Mouse (Mus musculus) MEL (cell line): ENCODE measurements around the gene Gdf11. TPM values are rescaled to one million over a fixed set of nuclear protein-coding genes. Genes with fewer than 3 reads are reported as not detected.

Source experiments
- DNase-seq: peaks from one replicate; pipeline ENCODE4 v3.0.0; 2011; ENCODE audit warnings: low read depth, low spot score
- H3K27ac ChIP-seq: 2 replicates; pipeline ENCODE4 v1.5.1; 2012; ENCODE audit warnings: low read depth, mild to moderate bottlenecking, control low read depth, low read length, moderate library complexity; ENCODE audit not compliant: control insufficient read depth
- H3K27me3 ChIP-seq, 2 experiments: fragments of 150-350 bp in 1 of 2; sonication (generic) in 1 of 2; 2 replicates each; pipeline ENCODE4 v1.6.1; 2012; ENCODE audit warnings: low read length in 2 of 2, mild to moderate bottlenecking in 2 of 2, improper control_type of control experiment in 1 of 2, moderate library complexity in 1 of 2; ENCODE audit not compliant: insufficient read depth in 2 of 2, control insufficient read depth in 1 of 2
- H3K36me3 ChIP-seq, 2 experiments: 2 replicates each; pipeline ENCODE4 v1.6.1; 2012 to 2014; ENCODE audit warnings: low read length in 2 of 2, improper control_type of control experiment in 1 of 2, inconsistent platforms in 1 of 2, mild to moderate bottlenecking in 1 of 2; ENCODE audit not compliant: insufficient read depth in 2 of 2, control insufficient read depth in 1 of 2
- H3K4me1 ChIP-seq, 2 experiments: fragments of 150-350 bp in 1 of 2; sonication (generic) in 1 of 2; 2 replicates each; pipeline ENCODE4 v1.6.1; 2012; ENCODE audit warnings: low read length in 2 of 2, improper control_type of control experiment in 1 of 2, mild to moderate bottlenecking in 1 of 2; ENCODE audit not compliant: insufficient read depth in 2 of 2, control insufficient read depth in 1 of 2
- H3K4me3 ChIP-seq, 2 experiments: fragments of 150-350 bp in 1 of 2; sonication (generic) in 1 of 2; 2 replicates each; pipeline ENCODE4 v1.5.1; 2012; ENCODE audit warnings: low read depth in 2 of 2, low read length in 2 of 2, mild to moderate bottlenecking in 2 of 2, moderate library complexity in 2 of 2, control low read depth in 1 of 2, improper control_type of control experiment in 1 of 2; ENCODE audit not compliant: control insufficient read depth in 1 of 2, insufficient read depth in 1 of 2
- H3K79me2 ChIP-seq: 2 replicates; pipeline ENCODE4 v1.6.1; 2012; ENCODE audit warnings: mild to moderate bottlenecking, low read length, moderate library complexity; ENCODE audit not compliant: control insufficient read depth, poor library complexity, insufficient read depth
- H3K9ac ChIP-seq: 2 replicates; pipeline ENCODE4 v1.6.1; 2012; ENCODE audit warnings: low read depth, mild to moderate bottlenecking, control low read depth, low read length, moderate library complexity; ENCODE audit not compliant: control insufficient read depth, poor library complexity, severe bottlenecking
- H3K9me3 ChIP-seq: fragments of 150-350 bp; sonication (generic); replicated peaks from 2 replicates; pipeline ENCODE4 v1.6.1; 2012; ENCODE audit warnings: mild to moderate bottlenecking, low read length, improper control_type of control experiment, moderate library complexity; ENCODE audit not compliant: insufficient read depth
- CHD1 ChIP-seq: IDR thresholded peaks from 2 replicates; pipeline ENCODE4 v1.6.1; 2012; ENCODE audit warnings: low read depth, mild to moderate bottlenecking, inconsistent platforms, low read length, improper control_type of control experiment
- CHD2 ChIP-seq: IDR thresholded peaks from 2 replicates; pipeline ENCODE4 v1.6.1; 2011; ENCODE audit warnings: low read length, improper control_type of control experiment
- GABPA ChIP-seq: IDR thresholded peaks from 2 replicates; pipeline ENCODE4 v1.6.1; 2012; ENCODE audit warnings: low read depth, mild to moderate bottlenecking, inconsistent platforms, low read length, improper control_type of control experiment, moderate library complexity
- GATA1 ChIP-seq: IDR thresholded peaks from 2 replicates; pipeline ENCODE4 v1.6.1; 2011; ENCODE audit warnings: low read depth, low read length, improper control_type of control experiment
- MAFK ChIP-seq: IDR thresholded peaks from 2 replicates; pipeline ENCODE4 v1.6.1; 2011; ENCODE audit warnings: low read depth, mild to moderate bottlenecking, low read length, improper control_type of control experiment, borderline replicate concordance
- MXI1 ChIP-seq: IDR thresholded peaks from 2 replicates; pipeline ENCODE4 v1.6.1; 2011; ENCODE audit warnings: mild to moderate bottlenecking, low read depth, low read length, improper control_type of control experiment
- MYB ChIP-seq: IDR thresholded peaks from 2 replicates; pipeline ENCODE4 v1.6.1; 2011; ENCODE audit warnings: mild to moderate bottlenecking, low read depth, low read length, improper control_type of control experiment
- MYC ChIP-seq: IDR thresholded peaks from 2 replicates; pipeline ENCODE4 v1.6.1; 2011; ENCODE audit warnings: low read depth, mild to moderate bottlenecking, low read length, improper control_type of control experiment, moderate library complexity
- NELFE ChIP-seq: IDR thresholded peaks from 2 replicates; pipeline ENCODE4 v1.6.1; 2011; ENCODE audit warnings: low read depth, low read length, improper control_type of control experiment
- POLR2A ChIP-seq, 2 experiments: IDR thresholded peaks; 2 replicates each; pipeline ENCODE4 v1.6.1; 2011 to 2012; ENCODE audit warnings: low read length in 2 of 2, mild to moderate bottlenecking in 2 of 2, control low read depth in 1 of 2, improper control_type of control experiment in 1 of 2, low read depth in 1 of 2, moderate library complexity in 1 of 2; ENCODE audit not compliant: control insufficient read depth in 1 of 2, insufficient read depth in 1 of 2, poor library complexity in 1 of 2
- RAD21 ChIP-seq: IDR thresholded peaks from 2 replicates; pipeline ENCODE4 v1.6.1; 2011; ENCODE audit warnings: mild to moderate bottlenecking, low read depth, low read length, improper control_type of control experiment
- RCOR1 ChIP-seq: IDR thresholded peaks from 2 replicates; pipeline ENCODE4 v1.6.1; 2012; ENCODE audit warnings: low read depth, mild to moderate bottlenecking, inconsistent platforms, low read length, improper control_type of control experiment
- TAL1 ChIP-seq: IDR thresholded peaks from 2 replicates; pipeline ENCODE4 v1.6.1; 2012; ENCODE audit warnings: mild to moderate bottlenecking, inconsistent platforms, low read length, moderate library complexity, mixed read lengths
- TBP ChIP-seq: IDR thresholded peaks from 2 replicates; pipeline ENCODE4 v1.8.0; 2011; ENCODE audit warnings: low read depth, low read length, improper control_type of control experiment
- TCF12 ChIP-seq: IDR thresholded peaks from 2 replicates; pipeline ENCODE4 v1.6.1; 2014; ENCODE audit warnings: low read depth, mild to moderate bottlenecking, inconsistent platforms, low read length, improper control_type of control experiment, moderate library complexity
- UBTF ChIP-seq: IDR thresholded peaks from 2 replicates; pipeline ENCODE4 v1.6.1; 2012; ENCODE audit warnings: low read depth, mild to moderate bottlenecking, inconsistent platforms, low read length, improper control_type of control experiment, moderate library complexity, borderline replicate concordance; ENCODE audit not compliant: insufficient read depth
- USF2 ChIP-seq, 2 experiments: IDR thresholded peaks; 2 replicates each; pipeline ENCODE4 v1.6.1; 2011 to 2012; ENCODE audit warnings: improper control_type of control experiment in 2 of 2, low read length in 2 of 2, borderline replicate concordance in 1 of 2, inconsistent platforms in 1 of 2, low read depth in 1 of 2, mild to moderate bottlenecking in 1 of 2; ENCODE audit not compliant: insufficient read depth in 1 of 2
- ZNF384 ChIP-seq: IDR thresholded peaks from 2 replicates; pipeline ENCODE4 v1.6.1; 2012; ENCODE audit warnings: low read depth, mild to moderate bottlenecking, inconsistent platforms, low read length, improper control_type of control experiment
- polyA plus RNA-seq, 2 experiments: library from polyadenylated mRNA; stranded (reverse) in 1 of 2; unstranded in 1 of 2; fragments of >175 nt in 1 of 2; fragments of >200 nt in 1 of 2; gene quantifications; 2 replicates each; pipeline versions ENCODE4 v1.2.1 to v1.2.4; 2012; ENCODE audit warnings: low replicate concordance in 2 of 2, low read depth in 1 of 2; ENCODE audit not compliant: insufficient read length in 2 of 2, insufficient read depth in 1 of 2, missing spikeins in 1 of 2
- total RNA-seq: library from RNA; depleted of rRNA; stranded (reverse); fragments of 300-350 nt; gene quantifications from 2 replicates; pipeline ENCODE4 v1.2.3, GENCODE M21; 2012

The Gdf11 gene
- total and polyA plus RNA-seq, 3 experiments: 2.3 to 2.8 TPM; not detected in 1

DNA sequence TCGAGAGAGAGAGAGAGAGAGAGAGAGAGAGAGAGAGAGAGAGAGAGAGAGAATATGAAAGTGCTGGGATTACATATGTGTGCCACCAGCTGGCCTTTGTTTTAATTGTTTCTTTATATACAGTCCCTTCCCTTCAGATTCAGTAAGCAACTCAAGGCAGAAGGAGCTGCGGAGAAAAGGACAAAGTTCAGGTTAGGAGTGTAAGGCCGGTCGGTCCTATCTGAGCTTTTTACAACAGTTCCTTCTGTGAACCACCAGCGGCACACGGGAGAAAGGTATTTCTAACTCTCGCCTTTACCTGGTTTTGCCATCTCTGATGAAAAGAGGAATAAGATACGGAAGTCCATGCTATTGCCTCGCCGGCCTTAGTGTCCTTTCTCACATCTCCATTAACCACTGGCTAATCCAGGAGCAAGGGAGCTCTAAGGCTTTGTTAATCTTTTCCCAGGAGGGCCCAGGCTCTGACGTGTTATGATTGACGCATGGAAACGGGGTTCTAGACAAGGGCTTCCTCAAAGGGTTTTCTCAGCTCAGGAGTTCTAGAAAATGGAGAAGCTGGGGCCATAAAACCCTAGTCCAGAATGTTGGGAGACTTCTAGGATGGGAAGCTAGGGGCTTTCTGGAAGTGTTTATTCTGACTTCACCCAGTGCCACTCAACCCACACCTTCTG is 17.4 kb upstream of the Gdf11 start:
- DNase-seq: no peak
- H3K27ac ChIP-seq: no peak overlapping the region
- H3K27me3 ChIP-seq: peaks cover 0 to 1% of the 10 kb centered on the region in 2 experiments; a peak in 2 of 4 replicates
- TF ChIP-seq ZNF384 (no peak), TCF12 (no peak), TBP (no peak), GABPA (no peak), UBTF (no peak), POLR2A (IDR thresholded peaks at IDR 0.05; ENCODE audit: control insufficient read depth in 1 of 2, insufficient read depth in 1 of 2, low read depth in 1 of 2, low read length in 2 of 2, poor library complexity in 1 of 2) (no peak)
- no peak overlapping the region for H3K4me3 ChIP-seq
- no peak overlapping the region for H3K9ac ChIP-seq
- no peaks in the 10 kb centered on the region for H3K79me2 ChIP-seq
- peaks cover 4% of the 10 kb centered on the region in 2 experiments; a peak in 3 of 4 replicates for H3K4me1 ChIP-seq
- H3K36me3 ChIP-seq: no peaks in the 10 kb centered on the region
- no peaks in the 10 kb centered on the region for H3K9me3 ChIP-seq

DNA sequence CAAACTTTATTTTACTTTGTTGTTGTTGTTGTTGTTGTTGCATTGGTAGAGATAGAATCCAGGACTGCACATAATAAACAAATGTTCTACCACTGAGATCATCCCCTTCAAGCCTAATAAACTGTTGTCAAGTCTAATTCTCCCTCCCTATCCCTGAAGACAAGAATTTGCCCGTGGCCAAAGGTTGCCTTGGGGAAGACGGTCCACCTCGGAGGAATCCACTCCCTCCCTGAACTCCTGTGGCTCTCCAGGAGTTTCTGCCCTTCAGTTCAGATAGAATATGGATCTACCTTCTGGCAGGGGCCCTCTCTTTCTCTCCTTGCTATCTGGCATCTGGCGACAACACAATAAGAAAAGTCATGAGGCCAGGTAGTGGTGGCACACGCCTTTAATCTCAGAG is 13.3 kb upstream of the Gdf11 start:
- Histone ChIP-seq H3K4me3 (no peak overlapping the region), H3K36me3 (peaks cover 0 to 5% of the 10 kb centered on the region in 2 experiments; a peak in 1 of 4 replicates), H3K79me2 (no peaks in the 10 kb centered on the region), H3K9me3 (no peaks in the 10 kb centered on the region), H3K4me1 (peaks cover 14 to 17% of the 10 kb centered on the region in 2 experiments), H3K27ac (no peak overlapping the region), H3K27me3 (no peaks in the 10 kb centered on the region; a peak in 1 of 4 replicates), H3K9ac (no peak overlapping the region)
- DNase-seq: no peak
- TF ChIP-seq CHD2 (no peak), CHD1 (no peak), TBP (no peak), TAL1 (no peak), POLR2A (IDR thresholded peaks at IDR 0.05; ENCODE audit: control insufficient read depth in 1 of 2, insufficient read depth in 1 of 2, low read depth in 1 of 2, low read length in 2 of 2, poor library complexity in 1 of 2) (no peak), MYB (no peak), GATA1 (no peak), MXI1 (no peak), RAD21 (no peak), USF2 (IDR thresholded peaks at IDR 0.05; ENCODE audit: borderline replicate concordance in 1 of 2, insufficient read depth in 1 of 2, low read depth in 1 of 2, low read length in 2 of 2) (no peak), NELFE (no peak), RCOR1 (no peak), MYC (no peak), MAFK (no peak), UBTF (no peak)
